Mouse (Mus musculus): ENCODE results near the gene Pigg. TPM values are rescaled to one million over a fixed set of nuclear protein-coding genes. Genes with fewer than 3 reads are reported as not detected.
A peak's percentile ranks its signal among the peaks of the same experiment; 100 is the strongest.

Gene Pigg
- polyA plus RNA-seq, 1 experiment from 2014 or later: 6.3 TPM

GRCm38 (mm10) chr5:108362330-108362729 is 49.9 kb downstream of the Pigg start:
- H3K4me3 ChIP-seq: no peak overlapping the region
- 28% methylated on average over 3 of the region's 3 CpGs for WGBS
- no peak overlapping the region for H3K9ac ChIP-seq
- H3K4me2 ChIP-seq: no peak overlapping the region
- H3K4me1 ChIP-seq: peaks cover 21% of the 10 kb centered on the region
- no peak overlapping the region for H3K27ac ChIP-seq
- no peaks in the 10 kb centered on the region for H3K36me3 ChIP-seq (replicated peaks)
- no peaks in the 10 kb centered on the region for H3K9me3 ChIP-seq
- H3K27me3 ChIP-seq (replicated peaks): peaks cover 34% of the 10 kb centered on the region
- ATAC-seq (replicated peaks): no peak

GRCm38 (mm10) chr5:108366328-108366983 is 54.0 kb downstream of the Pigg start:
- Histone ChIP-seq H3K36me3 (replicated peaks) (no peaks in the 10 kb centered on the region), H3K4me2 (peak overlapping the region; percentile 95), H3K4me3 (peak overlapping the region; percentile 86), H3K9me3 (no peaks in the 10 kb centered on the region), H3K9ac (peak overlapping the region; percentile 79), H3K27me3 (replicated peaks) (peaks cover 69% of the 10 kb centered on the region), H3K4me1 (peaks cover 40% of the 10 kb centered on the region), H3K27ac (peak overlapping the region; percentile 58; the same call in 1 of the 2 replicates)
- peak; percentile 15; the same call in 1 of the 2 replicates for ATAC-seq (replicated peaks)
- WGBS: 2% methylated on average over 60 of the region's 60 CpGs

- WGBS: under 1% methylated on average over 92 of the region's 100 CpGs
- H3K36me3 ChIP-seq (replicated peaks): no peaks in the 10 kb centered on the region
- peaks cover 77% of the 10 kb centered on the region for H3K27me3 ChIP-seq (replicated peaks)
- peak overlapping the region; percentile 95 for H3K4me2 ChIP-seq
- peaks cover 40% of the 10 kb centered on the region for H3K4me1 ChIP-seq
- H3K4me3 ChIP-seq: peak overlapping the region; percentile 86
- ATAC-seq (replicated peaks): peak; percentile 61
- peak overlapping the region; percentile 79 for H3K9ac ChIP-seq
- peak overlapping the region; percentile 58; the same call in 1 of the 2 replicates for H3K27ac ChIP-seq
- H3K9me3 ChIP-seq: no peaks in the 10 kb centered on the region
Measured at GRCm38 (mm10) chr5:108366984-108367841, 54.8 kb downstream of the Pigg start.

GRCm38 (mm10) chr5:108367871-108368332 is 55.5 kb downstream of the Pigg start, which contains the start of gene Gm42517:
Gene Gm42517, minus strand, starts transcription at chr5:108367922.
- Histone ChIP-seq H3K27me3 (replicated peaks) (peaks cover 84% of the 10 kb centered on the region), H3K4me1 (peaks cover 40% of the 10 kb centered on the region), H3K27ac (peak within 1 kb of the TSS; percentile 58; the same call in 1 of the 2 replicates), H3K9ac (peak within 1 kb of the TSS; percentile 79), H3K36me3 (replicated peaks) (no peaks in the 10 kb centered on the region), H3K4me2 (peak within 1 kb of the TSS; percentile 95), H3K4me3 (peak within 1 kb of the TSS; percentile 86), H3K9me3 (no peaks in the 10 kb centered on the region)
- ATAC-seq (replicated peaks): peak; percentile 40
- under 1% methylated on average over 15 of the region's 36 CpGs for WGBS

GRCm38 (mm10) chr5:108368446-108368845 is 56.0 kb downstream of the Pigg start:
- no peaks in the 10 kb centered on the region for H3K36me3 ChIP-seq (replicated peaks)
- ATAC-seq (replicated peaks): peak; percentile 32
- no peak overlapping the region for H3K27ac ChIP-seq
- H3K9ac ChIP-seq: peak overlapping the region; percentile 34; the same call in 1 of the 2 replicates
- peak overlapping the region; percentile 86 for H3K4me3 ChIP-seq
- 6% methylated on average over 6 of the region's 6 CpGs for WGBS
- no peaks in the 10 kb centered on the region for H3K9me3 ChIP-seq
- peaks cover 40% of the 10 kb centered on the region for H3K4me1 ChIP-seq
- peak overlapping the region; percentile 95 for H3K4me2 ChIP-seq
- H3K27me3 ChIP-seq (replicated peaks): peaks cover 84% of the 10 kb centered on the region

- H3K27ac ChIP-seq: no peak overlapping the region
- peaks cover 78% of the 10 kb centered on the region for H3K27me3 ChIP-seq (replicated peaks)
- H3K9me3 ChIP-seq: no peaks in the 10 kb centered on the region
Measured at GRCm38 (mm10) chr5:108368851-108369621, 56.6 kb downstream of the Pigg start.

GRCm38 (mm10) chr5:108369964-108370363 is 57.6 kb downstream of the Pigg start:
- Histone ChIP-seq H3K27ac (no peak overlapping the region), H3K36me3 (replicated peaks) (no peaks in the 10 kb centered on the region), H3K4me2 (0 out of 2 replicates have a peak overlapping the region, but pooled peaks have one; percentile 95), H3K9ac (no peak overlapping the region), H3K9me3 (no peaks in the 10 kb centered on the region), H3K27me3 (replicated peaks) (peaks cover 69% of the 10 kb centered on the region), H3K4me1 (peaks cover 39% of the 10 kb centered on the region), H3K4me3 (peak overlapping the region; percentile 86; the same call in 1 of the 2 replicates)
- WGBS: 3% methylated on average over 6 of the region's 6 CpGs
- ATAC-seq (replicated peaks): no peak

More at GRCm38 (mm10) chr5:108368851-108369621, 56.6 kb downstream of the Pigg start:
- Histone ChIP-seq H3K4me3 (peak overlapping the region; percentile 86), H3K9ac (peak overlapping the region; percentile 34), H3K4me1 (peaks cover 40% of the 10 kb centered on the region), H3K36me3 (replicated peaks) (no peaks in the 10 kb centered on the region), H3K4me2 (peak overlapping the region; percentile 95)
- peak; percentile 58 for ATAC-seq (replicated peaks)
- WGBS: under 1% methylated on average over 49 of the region's 49 CpGs

- no peaks in the 10 kb centered on the region for H3K9me3 ChIP-seq
- H3K36me3 ChIP-seq (replicated peaks): no peaks in the 10 kb centered on the region
- H3K27me3 ChIP-seq (replicated peaks): peaks cover 40% of the 10 kb centered on the region
- no peak overlapping the region for H3K27ac ChIP-seq
- H3K4me2 ChIP-seq: no peak overlapping the region
- peaks cover 7% of the 10 kb centered on the region for H3K4me1 ChIP-seq
- WGBS: 74% methylated on average over 5 of the region's 5 CpGs
- ATAC-seq (replicated peaks): no peak
- no peak overlapping the region for H3K4me3 ChIP-seq
- H3K9ac ChIP-seq: no peak overlapping the region
Measured at GRCm38 (mm10) chr5:108374079-108374478, 61.7 kb downstream of the Pigg start.

GRCm38 (mm10) chr5:108376059-108376458 is 63.6 kb downstream of the Pigg start:
- H3K9ac ChIP-seq: no peak overlapping the region

GRCm38 (mm10) chr5:108378346-108378745 is 65.9 kb downstream of the Pigg start:
- Histone ChIP-seq H3K9me3 (0 out of 2 replicates have a peak, but pooled peaks cover 4% of the 10 kb centered on the region), H3K4me1 (no peaks in the 10 kb centered on the region), H3K4me2 (no peak overlapping the region), H3K27me3 (replicated peaks) (0 out of 2 replicates have a peak, but pooled peaks cover 1% of the 10 kb centered on the region), H3K9ac (no peak overlapping the region), H3K36me3 (replicated peaks) (no peaks in the 10 kb centered on the region), H3K4me3 (no peak overlapping the region), H3K27ac (no peak overlapping the region)
- no peak for ATAC-seq (replicated peaks)
- 90% methylated on average over 4 of the region's 4 CpGs for WGBS

More at GRCm38 (mm10) chr5:108376059-108376458, 63.6 kb downstream of the Pigg start:
- H3K4me3 ChIP-seq: no peak overlapping the region
- H3K4me1 ChIP-seq: no peaks in the 10 kb centered on the region
- no peaks in the 10 kb centered on the region for H3K36me3 ChIP-seq (replicated peaks)
- no peak for ATAC-seq (replicated peaks)
- H3K27me3 ChIP-seq (replicated peaks): peaks cover 21% of the 10 kb centered on the region
- no peak overlapping the region for H3K4me2 ChIP-seq
- WGBS: 76% methylated on average over 1 of the region's 1 CpGs
- H3K27ac ChIP-seq: no peak overlapping the region
- no peaks in the 10 kb centered on the region for H3K9me3 ChIP-seq

GRCm38 (mm10) chr5:108385632-108386031 is 73.2 kb downstream of the Pigg start:
- 87% methylated on average over 2 of the region's 2 CpGs for WGBS
- H3K4me2 ChIP-seq: no peak overlapping the region
- no peaks in the 10 kb centered on the region for H3K36me3 ChIP-seq (replicated peaks)
- no peak overlapping the region for H3K27ac ChIP-seq
- H3K9me3 ChIP-seq: 0 out of 2 replicates have a peak, but pooled peaks cover 4% of the 10 kb centered on the region
- ATAC-seq (replicated peaks): no peak
- H3K4me1 ChIP-seq: no peaks in the 10 kb centered on the region
- no peak overlapping the region for H3K9ac ChIP-seq
- no peak overlapping the region for H3K4me3 ChIP-seq
- no peaks in the 10 kb centered on the region for H3K27me3 ChIP-seq (replicated peaks)

Data from midbrain, embryonic 15.5 days (tissue).